Mouse (Mus musculus) forebrain, embryonic 10.5 days (tissue): ENCODE data around the gene Zfp27. TPM values are rescaled to one million over a fixed set of nuclear protein-coding genes. Genes with fewer than 3 reads are reported as not detected.
"Not testable (repeated sequence)": the region's sequence is repeated elsewhere in the genome, so short reads cannot be mapped to it uniquely, and the experiment has no call there.

Source experiments
- DNase-seq: peaks from one replicate; pipeline ENCODE4 v3.0.0-alpha.2; 2017; ENCODE audit warnings: low spot score; ENCODE audit errors: extremely low spot score
- H3K27ac ChIP-seq: fragments of 300-500 bp; sonication (generic); 2 replicates; pipeline ENCODE4 v1.5.1; 2016; ENCODE audit warnings: mild to moderate bottlenecking
- H3K27me3 ChIP-seq: fragments of 300-500 bp; sonication (generic); 2 replicates; pipeline ENCODE4 v1.6.1; 2016; ENCODE audit warnings: mild to moderate bottlenecking; ENCODE audit not compliant: poor library complexity, severe bottlenecking
- H3K36me3 ChIP-seq: fragments of 300-500 bp; sonication (generic); replicated peaks from 2 replicates; pipeline ENCODE4 v1.6.1; 2016; ENCODE audit warnings: mild to moderate bottlenecking, moderate library complexity
- H3K4me1 ChIP-seq: fragments of 300-500 bp; sonication (generic); 2 replicates; pipeline ENCODE4 v1.6.1; 2016
- H3K4me3 ChIP-seq: fragments of 300-500 bp; sonication (generic); 2 replicates; pipeline ENCODE4 v1.5.1; 2016; ENCODE audit warnings: mild to moderate bottlenecking, moderate library complexity
- H3K9me3 ChIP-seq: fragments of 300-500 bp; sonication (generic); 2 replicates; pipeline ENCODE4 v1.6.1; 2016; ENCODE audit warnings: mild to moderate bottlenecking, moderate library complexity
- WGBS: fragments of 180-500 bp; shearing (Covaris S2); methylation state at CpG from one replicate; pipeline ENCODE4 v1.1.7; 2016; 5-methylcytosine and 5-hydroxymethylcytosine counted together
- polyA plus RNA-seq: library from polyadenylated mRNA; unstranded; fragments of >200 nt; fragmentation: Nextera tagmentation; extraction: Ambion mirVana; gene quantifications from 2 replicates; pipeline ENCODE4 v1.2.1, GENCODE M21; 2016

Zfp27 gene
- polyA plus RNA-seq, 1 experiment from 2014 or later = 10.0 TPM

GRCm38 (mm10) chr7:29917371-29918061 lies 11.1 kb upstream of the Zfp27 start:
- no peaks in the 10 kb centered on the region for H3K27me3 ChIP-seq
- 71% methylated on average over 6 of the region's 6 CpGs for WGBS
- peaks cover 17% of the 10 kb centered on the region for H3K9me3 ChIP-seq
- no peaks in the 10 kb centered on the region for H3K4me1 ChIP-seq
- no peak for DNase-seq
- H3K36me3 ChIP-seq = peaks cover 51% of the 10 kb centered on the region
- no peak overlapping the region for H3K27ac ChIP-seq
- no peak overlapping the region for H3K4me3 ChIP-seq

GRCm38 (mm10) chr7:29912172-29912571 lies 5.8 kb upstream of the Zfp27 start:
- DNase-seq = no peak
- Histone ChIP-seq H3K36me3 (peaks cover 68% of the 10 kb centered on the region), H3K27me3 (no peaks in the 10 kb centered on the region)

GRCm38 (mm10) chr7:29910252-29910651 lies 3.9 kb upstream of the Zfp27 start:
- peaks cover 49% of the 10 kb centered on the region for H3K36me3 ChIP-seq
- 65% methylated on average over 2 of the region's 2 CpGs for WGBS
- peaks cover 29% of the 10 kb centered on the region for H3K4me1 ChIP-seq
- H3K27ac ChIP-seq = no peak overlapping the region
- H3K9me3 ChIP-seq = peaks cover 11% of the 10 kb centered on the region
- no peak for DNase-seq
- H3K4me3 ChIP-seq = no peak overlapping the region; the same call in 1 of the 2 replicates
- no peaks in the 10 kb centered on the region for H3K27me3 ChIP-seq

More at GRCm38 (mm10) chr7:29912172-29912571, 5.8 kb upstream of the Zfp27 start:
- peaks cover 17% of the 10 kb centered on the region for H3K9me3 ChIP-seq
- H3K4me3 ChIP-seq = no peak overlapping the region
- no peak overlapping the region for H3K27ac ChIP-seq
- WGBS = 95% methylated on average over 13 of the region's 13 CpGs
- H3K4me1 ChIP-seq = peaks cover 23% of the 10 kb centered on the region

- no peaks in the 10 kb centered on the region for H3K9me3 ChIP-seq
- under 1% methylated on average over 33 of the region's 33 CpGs for WGBS
- H3K27ac ChIP-seq = peak within 1 kb of the TSS; percentile 96
- peak within 1 kb of the TSS; percentile 64 for H3K4me3 ChIP-seq
- no peaks in the 10 kb centered on the region for H3K27me3 ChIP-seq
- peaks cover 29% of the 10 kb centered on the region for H3K4me1 ChIP-seq
- peaks cover 38% of the 10 kb centered on the region for H3K36me3 ChIP-seq
- peak; percentile 90 for DNase-seq
These were observed 2.0 kb upstream of the Zfp27 start, which contains the start of gene Zfp383 for GRCm38 (mm10) chr7:29908130-29908950. Zfp383 (plus strand) TSS chr7:29908223.

DNA sequence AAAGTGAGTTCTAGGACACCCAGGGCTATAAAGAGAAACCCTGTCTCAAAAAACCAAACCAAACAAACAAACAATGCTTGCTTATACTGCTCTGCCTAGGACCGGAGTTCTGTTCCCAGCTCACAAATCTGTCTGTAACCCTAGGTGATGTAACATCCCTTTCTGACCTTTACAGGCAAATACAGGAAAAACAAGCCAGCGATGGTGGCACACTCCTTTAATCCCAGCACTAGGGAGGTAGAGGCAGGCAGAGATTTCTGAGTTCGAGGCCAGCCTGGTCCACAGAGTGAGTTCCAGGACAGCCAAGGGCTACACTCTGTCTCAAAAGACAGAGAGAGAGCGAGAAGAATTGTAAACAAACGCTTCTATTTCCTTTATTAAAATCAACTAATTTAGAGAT lies 834 bp upstream of the Zfp27 start:
- H3K9me3 ChIP-seq = no peaks in the 10 kb centered on the region
- peak overlapping the region; percentile 96 for H3K27ac ChIP-seq
- peak overlapping the region; percentile 64 for H3K4me3 ChIP-seq

DNA sequence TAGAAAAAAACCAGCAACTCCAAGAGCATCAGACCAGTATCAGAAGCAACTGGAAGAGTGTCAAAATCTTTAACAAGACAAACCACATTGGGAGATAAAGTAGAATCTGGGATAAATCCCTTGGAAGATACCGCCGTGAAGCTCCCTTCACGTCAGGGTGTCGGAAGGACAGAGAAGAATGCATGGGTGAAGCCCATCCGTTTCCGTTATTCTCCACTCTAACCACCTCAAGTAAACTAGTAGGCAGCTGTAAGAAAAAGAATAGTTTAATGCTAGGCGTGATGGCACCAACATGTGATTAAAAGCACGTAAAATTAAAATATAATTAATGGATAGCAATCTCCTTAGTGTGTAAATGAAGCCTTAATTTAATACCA lies 298 bp upstream of the Zfp27 start:
- Histone ChIP-seq H3K4me1 (peaks cover 29% of the 10 kb centered on the region), H3K27ac (peak overlapping the region; percentile 96), H3K36me3 (peaks cover 35% of the 10 kb centered on the region), H3K27me3 (no peaks in the 10 kb centered on the region), H3K9me3 (no peaks in the 10 kb centered on the region), H3K4me3 (peak overlapping the region; percentile 64)
- DNase-seq = peak; percentile 16
- 30% methylated on average over 8 of the region's 8 CpGs for WGBS

More for the DNA sequence above, 834 bp upstream of the Zfp27 start:
- H3K27me3 ChIP-seq = no peaks in the 10 kb centered on the region
- H3K4me1 ChIP-seq = peaks cover 29% of the 10 kb centered on the region
- DNase-seq = no peak
- WGBS = 90% methylated on average over 5 of the region's 5 CpGs
- peaks cover 38% of the 10 kb centered on the region for H3K36me3 ChIP-seq

GRCm38 (mm10) chr7:29904101-29904500 lies 2.3 kb downstream of the Zfp27 start:
- no peak overlapping the region for H3K27ac ChIP-seq
- H3K4me3 ChIP-seq = no peak overlapping the region
- DNase-seq = no peak
- H3K27me3 ChIP-seq = no peaks in the 10 kb centered on the region
- H3K36me3 ChIP-seq = peaks cover 46% of the 10 kb centered on the region
- H3K9me3 ChIP-seq = 0 out of 2 replicates have a peak, but pooled peaks cover under 1% of the 10 kb centered on the region
- 93% methylated on average over 4 of the region's 4 CpGs for WGBS
- peaks cover 16% of the 10 kb centered on the region for H3K4me1 ChIP-seq

DNA sequence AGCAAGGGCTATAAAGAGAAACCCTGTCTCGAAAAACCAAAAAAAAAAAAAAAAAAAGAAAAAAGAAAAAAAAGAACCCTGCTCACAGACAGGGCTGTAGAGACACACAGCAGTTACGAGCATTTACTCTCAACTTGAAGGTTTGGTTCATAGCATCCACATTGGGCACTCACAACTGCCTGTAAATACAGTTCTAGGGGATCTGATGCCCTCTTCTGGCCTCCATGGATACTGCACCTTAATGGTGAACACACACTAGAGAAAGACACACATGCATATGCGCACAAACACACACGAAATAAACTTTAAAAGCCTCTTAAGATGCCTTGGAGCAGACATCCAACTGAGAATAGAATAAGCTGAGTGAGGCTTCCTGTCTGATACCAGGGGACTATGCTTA lies 8.0 kb downstream of the Zfp27 start:
- peaks cover 95% of the 10 kb centered on the region for H3K36me3 ChIP-seq
- peaks cover 42% of the 10 kb centered on the region for H3K9me3 ChIP-seq
- H3K27me3 ChIP-seq = no peaks in the 10 kb centered on the region
- H3K4me3 ChIP-seq = no peak overlapping the region
- WGBS = 94% methylated on average over 4 of the region's 4 CpGs
- DNase-seq = no peak
- no peak overlapping the region for H3K27ac ChIP-seq
- H3K4me1 ChIP-seq = no peaks in the 10 kb centered on the region

DNA sequence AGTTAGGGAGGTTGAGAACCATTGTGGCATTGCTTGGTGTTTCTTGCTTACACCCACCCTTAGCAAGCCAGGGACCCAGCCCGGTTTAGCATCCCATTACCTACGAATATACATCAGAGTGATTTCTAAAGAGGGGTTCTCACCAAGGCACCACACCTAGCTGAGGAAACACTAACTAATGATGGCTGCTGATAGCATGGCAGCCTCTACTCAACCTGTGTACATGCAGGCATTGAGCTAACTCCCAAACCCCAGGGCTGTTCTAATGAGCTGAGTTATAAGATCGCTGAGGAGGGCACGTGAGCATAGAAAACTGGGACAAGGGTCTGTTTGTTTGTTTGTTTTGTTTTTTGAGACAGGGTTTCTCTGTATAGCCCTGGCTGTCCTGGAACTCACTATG lies 13.6 kb downstream of the Zfp27 start:
- Histone ChIP-seq H3K9me3 (peaks cover 69% of the 10 kb centered on the region), H3K4me3 (no peak overlapping the region), H3K4me1 (no peaks in the 10 kb centered on the region), H3K27me3 (no peaks in the 10 kb centered on the region), H3K36me3 (peaks cover 83% of the 10 kb centered on the region), H3K27ac (no peak overlapping the region)
- WGBS = 96% methylated on average over 4 of the region's 4 CpGs
- no peak for DNase-seq

DNA sequence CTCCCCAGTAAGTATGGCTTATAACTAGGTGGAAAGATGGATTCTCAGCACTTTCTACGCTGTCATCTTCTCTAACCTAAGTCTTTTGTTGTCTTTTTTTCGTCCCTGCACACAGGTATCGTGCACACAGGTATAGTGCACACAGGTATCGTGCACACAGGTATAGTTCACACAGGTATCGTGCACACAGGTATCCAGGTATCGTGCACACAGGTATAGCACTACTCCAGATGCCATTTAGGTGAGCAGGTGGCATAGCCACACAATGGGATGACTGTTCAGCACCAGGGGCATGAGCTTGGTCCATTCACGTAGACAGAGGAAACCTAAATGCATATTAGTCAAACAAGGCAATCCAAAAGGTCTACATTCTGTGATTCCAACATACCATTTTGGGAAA lies 15.9 kb downstream of the Zfp27 start:
- no peaks in the 10 kb centered on the region for H3K4me1 ChIP-seq
- DNase-seq = no peak
- no peak overlapping the region for H3K4me3 ChIP-seq
- no peak overlapping the region for H3K27ac ChIP-seq
- no peaks in the 10 kb centered on the region for H3K27me3 ChIP-seq
- WGBS = 95% methylated on average over 7 of the region's 7 CpGs
- H3K36me3 ChIP-seq = peaks cover 61% of the 10 kb centered on the region
- H3K9me3 ChIP-seq = peaks cover 80% of the 10 kb centered on the region

GRCm38 (mm10) chr7:29880916-29881315 lies 25.5 kb downstream of the Zfp27 start:
- Histone ChIP-seq H3K27ac (no peak overlapping the region), H3K4me3 (no peak overlapping the region), H3K36me3 (peaks cover 20% of the 10 kb centered on the region), H3K27me3 (no peaks in the 10 kb centered on the region), H3K4me1 (no peaks in the 10 kb centered on the region), H3K9me3 (peaks cover 47% of the 10 kb centered on the region)
- no peak for DNase-seq
- WGBS = 93% methylated on average over 7 of the region's 7 CpGs

- 64% methylated on average over 7 of the region's 7 CpGs for WGBS
- DNase-seq = no peak
These were observed 26.3 kb downstream of the Zfp27 start for GRCm38 (mm10) chr7:29880056-29880455.

GRCm38 (mm10) chr7:29877561-29877960 lies 28.8 kb downstream of the Zfp27 start:
- H3K4me3 ChIP-seq = not testable (repeated sequence)
- H3K36me3 ChIP-seq = peaks cover 54% of the 10 kb centered on the region
- WGBS = 95% methylated on average over 9 of the region's 9 CpGs

More at GRCm38 (mm10) chr7:29880056-29880455, 26.3 kb downstream of the Zfp27 start:
- Histone ChIP-seq H3K4me1 (no peaks in the 10 kb centered on the region), H3K27me3 (no peaks in the 10 kb centered on the region), H3K36me3 (peaks cover 29% of the 10 kb centered on the region), H3K27ac (no peak overlapping the region), H3K4me3 (no peak overlapping the region), H3K9me3 (peaks cover 47% of the 10 kb centered on the region)

More at GRCm38 (mm10) chr7:29877561-29877960, 28.8 kb downstream of the Zfp27 start:
- H3K9me3 ChIP-seq = peaks cover 41% of the 10 kb centered on the region
- H3K27ac ChIP-seq, H3K27me3 ChIP-seq, DNase-seq, H3K4me1 ChIP-seq: not testable (repeated sequence)
